Mouse (Mus musculus): Measurements from ENCODE around the gene Spata13.
A peak's percentile ranks its signal among the peaks of the same experiment; 100 is the strongest.

Spata13 gene

GRCm38 (mm10) chr14:60784427-60785315, 150.9 kb downstream of the Spata13 start, which contains the start of gene Mipep:
TSS of gene Mipep (plus strand) at chr14:60784573.
- peak; percentile 90 for DNase-seq (ENCODE audit: extremely low spot score)

GRCm38 (mm10) chr14:60790103-60790502, 156.3 kb downstream of the Spata13 start:
- peak; percentile 59 for DNase-seq (ENCODE audit: extremely low spot score)

- DNase-seq (ENCODE audit: extremely low spot score): no peak
These were observed 163.0 kb downstream of the Spata13 start for GRCm38 (mm10) chr14:60796600-60797322.

- DNase-seq (ENCODE audit: extremely low spot score): no peak
These were observed 163.8 kb downstream of the Spata13 start for GRCm38 (mm10) chr14:60797596-60797995.

- DNase-seq (ENCODE audit: extremely low spot score): no peak
These were observed 164.9 kb downstream of the Spata13 start for GRCm38 (mm10) chr14:60798721-60799120.

GRCm38 (mm10) chr14:60799762-60800728, 166.2 kb downstream of the Spata13 start:
- peak; percentile 40 for DNase-seq (ENCODE audit: extremely low spot score)

GRCm38 (mm10) chr14:60802026-60802425, 168.2 kb downstream of the Spata13 start:
- DNase-seq (ENCODE audit: extremely low spot score): no peak

GRCm38 (mm10) chr14:60804978-60805377, 171.2 kb downstream of the Spata13 start:
- no peak for DNase-seq (ENCODE audit: extremely low spot score)

- DNase-seq (ENCODE audit: extremely low spot score): no peak
These were observed 172.1 kb downstream of the Spata13 start for GRCm38 (mm10) chr14:60805871-60806270.

- DNase-seq (ENCODE audit: extremely low spot score): peak; percentile 33
These were observed 173.1 kb downstream of the Spata13 start for GRCm38 (mm10) chr14:60806891-60807344.

- no peak for DNase-seq (ENCODE audit: extremely low spot score)
These were observed 176.1 kb downstream of the Spata13 start for GRCm38 (mm10) chr14:60809881-60810280.

GRCm38 (mm10) chr14:60811547-60811946, 177.7 kb downstream of the Spata13 start:
- DNase-seq (ENCODE audit: extremely low spot score): no peak

Data from embryo, embryonic 9.5 days (tissue).